Mouse (Mus musculus) splenic B cell, adult 2 months (primary cell): ENCODE results near the gene Inpp5k.

Experiments used
- DNase-seq: peaks from one replicate; pipeline ENCODE4 v3.0.0-alpha.2; 2011; ENCODE audit warnings: low read depth, low spot score
- H3K27me3 ChIP-seq: 2 replicates; pipeline ENCODE4 v1.6.1; 2012; ENCODE audit warnings: mild to moderate bottlenecking, low read length, moderate library complexity, mixed read lengths; ENCODE audit not compliant: control insufficient read depth, poor library complexity, insufficient read depth, severe bottlenecking
- H3K36me3 ChIP-seq: 2 replicates; pipeline ENCODE4 v1.6.1; 2012; ENCODE audit warnings: mild to moderate bottlenecking, low read length, moderate library complexity, mixed read lengths; ENCODE audit not compliant: control insufficient read depth, poor library complexity, insufficient read depth, severe bottlenecking

Gene Inpp5k

DNA sequence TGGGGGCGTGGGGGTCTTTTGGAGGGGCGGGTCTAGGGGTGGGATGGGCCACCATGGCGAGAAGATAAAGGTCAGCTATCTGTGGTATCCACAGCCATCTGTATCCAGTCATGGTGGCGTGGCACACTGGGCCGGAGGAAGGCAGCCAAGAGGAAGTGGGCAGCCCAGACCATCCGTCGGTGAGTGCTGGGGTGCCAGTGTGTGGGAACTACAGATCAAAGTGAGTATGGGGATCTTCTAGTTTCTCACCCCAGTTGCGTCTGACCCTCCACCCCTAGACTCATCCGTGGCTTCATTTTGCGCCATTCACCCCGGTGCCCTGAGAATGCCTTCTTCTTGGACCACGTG is 39.0 kb downstream of the Inpp5k start:
- Histone ChIP-seq H3K36me3 (peaks cover 64% of the 10 kb centered on the region), H3K27me3 (no peaks in the 10 kb centered on the region; the same call in 1 of the 2 replicates)
- no peak for DNase-seq

DNA sequence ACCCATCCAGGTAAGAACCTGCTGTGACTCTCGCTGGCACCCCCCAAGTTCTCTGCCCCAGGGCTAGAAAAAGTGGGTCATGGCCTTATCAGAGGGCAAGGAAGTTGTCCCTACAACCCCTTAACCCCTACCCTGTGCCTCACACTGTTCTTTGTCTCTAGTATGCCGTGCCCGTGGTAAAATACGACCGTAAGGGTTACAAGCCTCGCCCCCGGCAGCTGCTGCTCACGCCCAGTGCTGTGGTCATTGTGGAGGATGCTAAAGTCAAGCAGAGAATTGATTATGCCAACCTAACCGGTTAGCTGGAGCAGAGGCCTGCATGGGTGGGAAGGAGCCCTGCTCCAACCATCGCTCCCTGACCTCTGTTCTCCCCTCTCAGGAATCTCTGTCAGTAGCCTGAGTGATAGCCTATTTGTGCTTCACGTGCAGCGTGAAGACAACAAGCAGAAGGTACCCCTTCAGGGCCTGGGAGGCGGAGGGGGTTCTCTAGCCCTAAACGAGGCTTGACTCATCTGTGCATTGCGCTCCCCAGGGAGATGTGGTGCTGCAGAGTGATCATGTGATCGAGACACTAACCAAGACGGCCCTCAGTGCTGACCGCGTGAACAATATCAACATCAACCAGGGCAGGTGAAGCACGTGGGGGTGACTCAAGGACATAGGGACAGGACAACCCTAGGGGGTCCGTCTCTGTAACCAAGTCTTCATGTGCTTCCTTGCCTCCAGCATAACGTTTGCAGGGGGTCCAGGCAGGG is 40.8 kb downstream of the Inpp5k start:
- DNase-seq, result no peak
- H3K27me3 ChIP-seq, result no peaks in the 10 kb centered on the region; the same call in 1 of the 2 replicates
- peaks cover 55% of the 10 kb centered on the region for H3K36me3 ChIP-seq

GRCm38 (mm10) chr11:75673411-75673810 is 42.6 kb downstream of the Inpp5k start:
- Histone ChIP-seq H3K27me3 (no peaks in the 10 kb centered on the region; the same call in 1 of the 2 replicates), H3K36me3 (peaks cover 43% of the 10 kb centered on the region)
- DNase-seq, result no peak

- no peak for DNase-seq
- H3K36me3 ChIP-seq, result peaks cover 31% of the 10 kb centered on the region
- no peaks in the 10 kb centered on the region; the same call in 1 of the 2 replicates for H3K27me3 ChIP-seq
Observed at GRCm38 (mm10) chr11:75674875-75675274, 44.1 kb downstream of the Inpp5k start.

- Histone ChIP-seq H3K27me3 (no peaks in the 10 kb centered on the region; the same call in 1 of the 2 replicates), H3K36me3 (peaks cover 4% of the 10 kb centered on the region; the same call in 1 of the 2 replicates)
- no peak for DNase-seq
Observed at GRCm38 (mm10) chr11:75677881-75678746, 47.3 kb downstream of the Inpp5k start.

- peak; percentile 99 for DNase-seq
- Histone ChIP-seq H3K27me3 (no peaks in the 10 kb centered on the region), H3K36me3 (no peaks in the 10 kb centered on the region)
Observed at GRCm38 (mm10) chr11:75678747-75679438, 48.1 kb downstream of the Inpp5k start, which contains the start of gene Crk. Gene Crk (plus strand): TSS chr11:75679259.

DNA sequence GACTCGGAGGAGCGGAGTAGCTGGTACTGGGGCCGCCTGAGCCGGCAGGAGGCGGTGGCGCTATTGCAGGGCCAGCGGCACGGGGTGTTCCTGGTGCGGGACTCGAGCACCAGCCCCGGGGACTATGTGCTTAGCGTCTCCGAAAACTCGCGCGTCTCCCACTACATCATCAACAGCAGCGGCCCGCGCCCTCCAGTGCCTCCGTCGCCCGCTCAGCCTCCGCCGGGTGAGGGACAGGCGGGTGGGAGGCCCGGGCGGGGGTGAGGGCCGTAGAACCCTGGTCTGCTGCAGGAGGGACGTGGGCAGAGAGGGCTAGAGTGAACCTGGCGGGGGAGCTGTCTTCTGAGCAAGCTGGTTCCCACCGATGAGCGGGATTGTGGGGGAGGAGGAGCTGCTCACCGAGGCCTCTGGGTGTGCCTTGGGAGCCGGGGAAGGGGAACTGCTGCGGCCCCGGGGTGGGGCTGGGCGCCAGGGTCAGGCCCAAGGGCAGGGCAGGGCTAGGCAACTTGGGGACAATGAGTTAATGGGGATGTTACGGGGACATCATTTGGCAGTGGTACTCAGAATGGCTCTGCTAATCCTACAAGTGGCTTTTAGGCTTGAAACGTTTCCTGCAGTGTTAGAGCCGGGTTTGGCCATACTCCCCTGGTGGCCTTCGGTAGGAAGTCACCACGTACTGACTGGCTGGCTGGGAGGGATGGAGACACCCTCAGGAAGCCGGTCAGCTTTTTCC is 48.8 kb downstream of the Inpp5k start:
- Histone ChIP-seq H3K36me3 (no peaks in the 10 kb centered on the region; the same call in 1 of the 2 replicates), H3K27me3 (no peaks in the 10 kb centered on the region)
- DNase-seq, result peak; percentile 66

DNA sequence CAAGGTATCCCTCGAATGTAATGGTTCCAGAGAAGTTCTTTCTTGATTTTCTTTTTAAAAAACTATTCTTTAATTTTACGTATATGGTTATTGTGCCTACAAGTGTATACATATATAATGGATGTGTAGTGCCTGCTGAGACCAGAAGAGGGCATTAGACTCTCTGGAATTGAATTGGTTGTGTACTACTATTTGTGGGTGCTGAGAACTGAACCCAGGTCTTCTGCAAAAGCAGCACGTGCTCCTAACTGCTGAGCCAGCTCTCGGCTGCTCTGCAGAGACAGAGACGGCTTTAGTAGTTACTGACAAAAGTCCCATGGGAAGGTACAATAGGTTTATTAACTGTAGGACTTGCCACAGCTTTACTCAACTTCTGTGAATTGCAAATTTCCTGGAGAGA is 53.7 kb downstream of the Inpp5k start:
- Histone ChIP-seq H3K36me3 (no peaks in the 10 kb centered on the region; the same call in 1 of the 2 replicates), H3K27me3 (no peaks in the 10 kb centered on the region)
- DNase-seq, result peak; percentile 29

DNA sequence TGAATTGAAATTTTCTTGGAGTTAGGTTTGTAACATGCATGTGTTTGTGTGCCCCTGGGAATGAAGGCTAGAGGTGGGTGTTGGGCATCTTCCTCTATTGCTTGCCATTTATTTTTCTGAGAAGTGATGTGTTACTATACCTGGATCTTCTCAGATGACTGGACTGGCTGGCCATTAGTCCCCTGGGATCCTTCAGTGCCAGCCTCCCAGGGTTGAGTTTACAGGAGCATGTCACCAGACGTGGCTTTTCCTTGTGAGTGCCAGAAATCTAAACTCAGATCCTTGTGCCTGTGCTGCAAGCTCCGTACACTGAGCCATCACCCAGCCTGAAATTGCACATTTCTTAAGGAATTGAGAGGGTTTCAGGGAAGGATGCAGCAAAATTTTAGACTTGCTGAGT is 54.2 kb downstream of the Inpp5k start:
- H3K36me3 ChIP-seq, result no peaks in the 10 kb centered on the region; the same call in 1 of the 2 replicates
- DNase-seq, result no peak
- no peaks in the 10 kb centered on the region for H3K27me3 ChIP-seq

DNA sequence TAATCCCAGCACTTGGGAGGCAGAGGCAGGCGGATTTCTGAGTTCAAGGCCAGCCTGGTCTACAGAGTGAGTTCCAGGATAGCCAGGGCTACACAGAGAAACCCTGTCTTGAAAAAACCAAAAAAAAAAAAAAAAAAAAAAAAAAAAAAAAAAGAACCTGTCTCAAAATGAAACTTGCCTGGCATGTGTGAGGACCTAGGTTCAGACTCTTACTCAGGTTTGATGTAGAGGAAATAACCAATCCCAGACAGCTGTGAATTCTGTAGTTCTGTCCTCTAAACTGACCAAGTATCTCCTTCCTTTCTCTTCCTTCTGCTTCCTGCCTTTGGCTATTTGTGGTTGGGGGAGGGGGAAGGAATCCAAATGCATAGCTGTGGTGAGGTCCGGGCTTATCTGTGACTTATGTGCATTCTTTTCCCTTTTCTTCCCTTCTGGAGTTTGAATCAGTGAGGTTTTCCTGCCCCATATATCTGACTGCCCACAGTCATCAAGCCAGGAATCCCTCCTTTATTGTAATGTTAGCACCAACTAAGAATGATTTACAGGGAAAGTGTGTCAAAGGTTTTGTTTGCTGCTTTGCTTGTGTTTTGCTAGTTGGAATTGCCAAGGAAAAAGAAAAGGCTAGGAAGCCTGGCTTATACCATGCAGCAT is 56.7 kb downstream of the Inpp5k start:
- H3K27me3 ChIP-seq, result no peaks in the 10 kb centered on the region
- no peaks in the 10 kb centered on the region; the same call in 1 of the 2 replicates for H3K36me3 ChIP-seq
- no peak for DNase-seq

GRCm38 (mm10) chr11:75688132-75688531 is 57.3 kb downstream of the Inpp5k start:
- Histone ChIP-seq H3K36me3 (no peaks in the 10 kb centered on the region; the same call in 1 of the 2 replicates), H3K27me3 (no peaks in the 10 kb centered on the region)
- DNase-seq, result no peak

GRCm38 (mm10) chr11:75689977-75690376 is 59.2 kb downstream of the Inpp5k start:
- H3K27me3 ChIP-seq, result no peaks in the 10 kb centered on the region
- no peaks in the 10 kb centered on the region; the same call in 1 of the 2 replicates for H3K36me3 ChIP-seq
- DNase-seq, result no peak

- no peak for DNase-seq
- Histone ChIP-seq H3K36me3 (no peaks in the 10 kb centered on the region; the same call in 1 of the 2 replicates), H3K27me3 (no peaks in the 10 kb centered on the region)
Observed at GRCm38 (mm10) chr11:75691047-75691446, 60.3 kb downstream of the Inpp5k start.
